Mouse (Mus musculus): ENCODE measurements around the gene Brip1. TPM values are rescaled to one million over a fixed set of nuclear protein-coding genes. Genes with fewer than 3 reads are reported as not detected.

The Brip1 gene
- polyA plus RNA-seq, 1 experiment from 2014 or later = 6.2 TPM

DNA sequence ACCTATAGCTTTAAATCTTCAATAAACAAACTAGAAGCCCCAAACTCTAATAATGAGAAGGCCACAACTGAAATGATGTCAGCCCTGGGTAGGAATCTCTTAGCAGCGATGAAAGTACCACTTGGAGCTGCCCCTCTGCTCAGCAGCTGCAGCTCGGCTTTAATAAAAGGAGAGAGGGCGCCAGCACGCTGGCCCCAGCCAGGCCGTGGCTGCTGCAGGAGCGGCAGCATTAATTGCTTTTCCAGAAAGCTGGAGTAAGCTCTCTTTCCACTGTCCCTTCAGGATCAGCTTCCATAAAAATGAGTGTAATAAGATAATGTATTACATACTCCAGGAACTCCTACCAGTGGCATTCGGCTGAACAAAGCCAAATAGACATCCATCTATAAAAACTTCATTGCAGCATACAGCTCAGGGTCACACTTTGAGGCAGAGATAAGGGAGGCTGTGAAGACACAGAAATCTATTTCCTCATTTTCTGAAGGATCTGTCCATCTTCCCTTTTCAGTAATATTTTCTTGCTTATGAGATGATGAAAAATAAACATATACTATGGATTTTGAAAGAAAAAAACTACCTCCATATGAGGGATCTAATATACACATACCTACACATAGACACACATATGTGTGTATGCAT lies 174.3 kb downstream of the Brip1 start:
- WGBS = 15% methylated on average over 7 of the region's 7 CpGs
- no peak overlapping the region for H3K4me2 ChIP-seq (ENCODE audit: low read length)
- H3K9ac ChIP-seq (ENCODE audit: low read length) = no peak overlapping the region
- H3K9me3 ChIP-seq (ENCODE audit: control insufficient read depth, low read length) = no peaks in the 10 kb centered on the region
- H3K27me3 ChIP-seq (ENCODE audit: control insufficient read depth, insufficient read depth, low read length) = no peaks in the 10 kb centered on the region
- H3K4me3 ChIP-seq (ENCODE audit: control insufficient read depth in 1 of 2, insufficient read depth in 1 of 2, low read depth in 1 of 2, low read length in 2 of 2) = no peak overlapping the region
- H3K27ac ChIP-seq (replicated peaks in 1 of 2; ENCODE audit: control insufficient read depth in 1 of 2, insufficient read depth in 1 of 2, low read depth in 2 of 2, low read length in 2 of 2) = no peak overlapping the region
- no peaks in the 10 kb centered on the region for H3K36me3 ChIP-seq (ENCODE audit: control insufficient read depth, insufficient read depth, low read length)
- no peak for ATAC-seq (ENCODE audit: insufficient number of reproducible peaks, insufficient read depth, low FRiP score, low read depth)
- 0 out of 4 replicates have a peak, but pooled peaks cover 0 to 3% of the 10 kb centered on the region in 2 experiments for H3K4me1 ChIP-seq (ENCODE audit: control insufficient read depth in 2 of 2, insufficient read depth in 2 of 2, low read length in 2 of 2)

DNA sequence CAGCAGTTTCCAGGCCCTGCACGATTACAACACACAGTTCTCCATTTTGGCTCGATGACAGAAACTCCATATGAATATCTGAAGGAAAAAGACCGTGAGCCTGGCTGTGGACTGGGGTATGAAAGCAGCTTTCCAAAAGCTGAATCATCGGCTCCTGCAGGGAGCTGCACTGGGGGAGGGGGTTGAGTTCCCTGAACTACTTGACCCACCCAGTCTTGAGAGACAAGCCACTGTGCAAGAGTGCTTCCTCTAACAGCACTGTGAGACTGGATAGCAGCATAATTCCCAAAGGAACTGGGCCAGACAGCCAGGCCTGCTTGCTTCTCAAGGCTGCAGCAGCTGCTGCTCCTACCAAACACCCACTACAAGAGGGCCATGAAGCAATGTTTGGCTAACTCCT lies 178.6 kb downstream of the Brip1 start:
- Histone ChIP-seq H3K36me3 (ENCODE audit: control insufficient read depth, insufficient read depth, low read length) (no peaks in the 10 kb centered on the region), H3K9ac (ENCODE audit: low read length) (no peak overlapping the region), H3K4me1 (ENCODE audit: control insufficient read depth in 2 of 2, insufficient read depth in 2 of 2, low read length in 2 of 2) (0 out of 4 replicates have a peak, but pooled peaks cover 0 to 3% of the 10 kb centered on the region in 2 experiments), H3K4me2 (ENCODE audit: low read length) (no peak overlapping the region), H3K27me3 (ENCODE audit: control insufficient read depth, insufficient read depth, low read length) (no peaks in the 10 kb centered on the region), H3K4me3 (ENCODE audit: control insufficient read depth in 1 of 2, insufficient read depth in 1 of 2, low read depth in 1 of 2, low read length in 2 of 2) (no peak overlapping the region), H3K9me3 (ENCODE audit: control insufficient read depth, low read length) (no peaks in the 10 kb centered on the region), H3K27ac (replicated peaks in 1 of 2; ENCODE audit: control insufficient read depth in 1 of 2, insufficient read depth in 1 of 2, low read depth in 2 of 2, low read length in 2 of 2) (no peak overlapping the region)
- ATAC-seq (ENCODE audit: insufficient number of reproducible peaks, insufficient read depth, low FRiP score, low read depth) = peak; percentile 59; the same call in 1 of the 2 replicates
- 48% methylated on average over 4 of the region's 4 CpGs for WGBS

DNA sequence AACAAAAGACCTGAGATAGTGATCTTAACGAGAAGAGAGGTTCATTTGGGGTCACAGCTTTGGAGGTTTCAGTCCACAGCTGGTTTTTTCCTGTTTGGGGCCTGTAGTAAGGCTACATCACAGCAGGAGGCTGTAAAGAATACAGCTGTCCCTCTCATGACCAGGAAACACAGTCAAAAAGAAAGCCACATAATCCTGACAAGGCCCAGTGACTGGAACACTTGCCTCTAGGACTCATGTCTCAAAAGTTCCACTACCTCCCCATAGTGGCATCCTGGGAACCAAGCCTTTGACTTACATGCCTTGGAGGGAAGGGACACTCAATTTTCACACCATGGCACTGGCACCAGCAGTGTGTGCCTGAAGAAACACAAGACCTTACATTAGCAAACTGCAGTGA lies 181.0 kb downstream of the Brip1 start:
- H3K4me1 ChIP-seq (ENCODE audit: control insufficient read depth in 2 of 2, insufficient read depth in 2 of 2, low read length in 2 of 2) = 0 out of 4 replicates have a peak, but pooled peaks cover 0 to 3% of the 10 kb centered on the region in 2 experiments
- no peak overlapping the region for H3K27ac ChIP-seq (replicated peaks in 1 of 2; ENCODE audit: control insufficient read depth in 1 of 2, insufficient read depth in 1 of 2, low read depth in 2 of 2, low read length in 2 of 2)
- H3K9ac ChIP-seq (ENCODE audit: low read length) = no peak overlapping the region
- H3K36me3 ChIP-seq (ENCODE audit: control insufficient read depth, insufficient read depth, low read length) = no peaks in the 10 kb centered on the region
- WGBS = 39% methylated on average over 1 of the region's 1 CpGs
- H3K4me2 ChIP-seq (ENCODE audit: low read length) = no peak overlapping the region
- ATAC-seq (ENCODE audit: insufficient number of reproducible peaks, insufficient read depth, low FRiP score, low read depth) = no peak
- H3K9me3 ChIP-seq (ENCODE audit: control insufficient read depth, low read length) = no peaks in the 10 kb centered on the region
- H3K4me3 ChIP-seq (ENCODE audit: control insufficient read depth in 1 of 2, insufficient read depth in 1 of 2, low read depth in 1 of 2, low read length in 2 of 2) = no peak overlapping the region
- H3K27me3 ChIP-seq (ENCODE audit: control insufficient read depth, insufficient read depth, low read length) = no peaks in the 10 kb centered on the region

DNA sequence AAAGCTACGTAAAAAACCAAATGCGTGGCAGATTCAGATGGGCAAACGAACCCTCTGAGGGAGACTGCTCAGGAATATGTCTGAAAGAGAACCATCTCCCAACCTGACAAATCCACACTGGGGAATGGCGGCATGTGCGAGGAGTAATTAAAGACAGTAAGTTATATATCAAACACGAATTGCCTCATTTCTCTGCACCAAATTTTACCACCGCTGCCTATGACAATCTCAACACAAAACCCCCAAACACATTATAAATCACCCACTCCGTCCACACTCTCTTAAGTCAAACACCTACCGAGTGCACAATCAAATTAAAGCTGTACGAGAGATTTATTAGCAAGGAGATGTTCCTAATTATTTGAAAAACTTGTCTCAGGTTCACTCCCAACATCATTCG lies 184.8 kb downstream of the Brip1 start:
- H3K4me2 ChIP-seq (ENCODE audit: low read length) = no peak overlapping the region
- WGBS = 84% methylated on average over 11 of the region's 11 CpGs
- no peak overlapping the region for H3K4me3 ChIP-seq (ENCODE audit: control insufficient read depth in 1 of 2, insufficient read depth in 1 of 2, low read depth in 1 of 2, low read length in 2 of 2)
- H3K36me3 ChIP-seq (ENCODE audit: control insufficient read depth, insufficient read depth, low read length) = no peaks in the 10 kb centered on the region
- no peaks in the 10 kb centered on the region for H3K27me3 ChIP-seq (ENCODE audit: control insufficient read depth, insufficient read depth, low read length)
- no peaks in the 10 kb centered on the region for H3K9me3 ChIP-seq (ENCODE audit: control insufficient read depth, low read length)
- no peak overlapping the region for H3K27ac ChIP-seq (replicated peaks in 1 of 2; ENCODE audit: control insufficient read depth in 1 of 2, insufficient read depth in 1 of 2, low read depth in 2 of 2, low read length in 2 of 2)
- no peak overlapping the region for H3K9ac ChIP-seq (ENCODE audit: low read length)
- H3K4me1 ChIP-seq (ENCODE audit: control insufficient read depth in 2 of 2, insufficient read depth in 2 of 2, low read length in 2 of 2) = no peaks in the 10 kb centered on the region
- no peak for ATAC-seq (ENCODE audit: insufficient number of reproducible peaks, insufficient read depth, low FRiP score, low read depth)

DNA sequence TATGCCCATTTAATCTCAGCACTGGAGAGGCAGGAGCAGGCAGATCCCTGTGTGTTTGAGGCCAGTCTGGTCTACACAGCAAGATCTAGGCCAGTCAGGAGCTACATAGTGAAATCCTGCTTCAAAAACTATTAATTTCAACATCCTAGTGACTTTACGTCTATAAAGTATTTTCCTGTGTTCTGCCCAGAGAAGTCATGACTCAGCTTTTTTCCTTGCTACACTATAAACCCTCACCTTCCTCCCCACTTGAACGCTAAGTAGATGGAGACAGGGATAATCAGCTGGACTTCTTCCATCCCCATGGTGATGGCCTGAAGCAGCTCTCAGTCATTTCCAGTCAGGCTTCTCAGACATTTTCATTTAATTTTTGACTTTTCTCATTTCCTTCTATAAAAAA lies 187.9 kb downstream of the Brip1 start:
- WGBS = 70% methylated on average over 2 of the region's 2 CpGs
- ATAC-seq (ENCODE audit: insufficient number of reproducible peaks, insufficient read depth, low FRiP score, low read depth) = no peak
- Histone ChIP-seq H3K27me3 (ENCODE audit: control insufficient read depth, insufficient read depth, low read length) (no peaks in the 10 kb centered on the region), H3K27ac (replicated peaks in 1 of 2; ENCODE audit: control insufficient read depth in 1 of 2, insufficient read depth in 1 of 2, low read depth in 2 of 2, low read length in 2 of 2) (no peak overlapping the region), H3K9ac (ENCODE audit: low read length) (no peak overlapping the region), H3K4me3 (ENCODE audit: control insufficient read depth in 1 of 2, insufficient read depth in 1 of 2, low read depth in 1 of 2, low read length in 2 of 2) (no peak overlapping the region), H3K4me2 (ENCODE audit: low read length) (no peak overlapping the region), H3K36me3 (ENCODE audit: control insufficient read depth, insufficient read depth, low read length) (no peaks in the 10 kb centered on the region), H3K4me1 (ENCODE audit: control insufficient read depth in 2 of 2, insufficient read depth in 2 of 2, low read length in 2 of 2) (no peaks in the 10 kb centered on the region), H3K9me3 (ENCODE audit: control insufficient read depth, low read length) (no peaks in the 10 kb centered on the region)

DNA sequence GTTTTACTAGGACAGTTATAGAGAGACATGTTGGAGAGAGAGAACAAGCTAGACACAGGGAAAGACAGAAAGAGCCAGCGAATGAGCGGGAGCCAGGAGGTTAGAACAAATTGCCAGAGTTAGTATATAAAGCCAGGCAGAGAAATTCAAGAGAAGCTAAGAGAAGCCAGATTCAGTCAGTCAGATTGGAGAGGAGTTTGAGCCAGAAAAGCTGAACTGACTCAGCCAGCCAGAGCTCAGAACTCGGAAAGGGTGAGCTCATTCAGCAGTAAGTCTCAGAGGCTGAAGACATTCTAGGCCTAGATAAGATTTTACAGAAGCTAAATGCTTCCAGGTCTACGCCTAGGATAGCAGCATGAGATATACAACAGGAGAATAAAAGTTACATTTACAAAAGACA lies 190.5 kb downstream of the Brip1 start:
- Histone ChIP-seq H3K4me2 (ENCODE audit: low read length) (no peak overlapping the region), H3K4me1 (ENCODE audit: control insufficient read depth in 2 of 2, insufficient read depth in 2 of 2, low read length in 2 of 2) (no peaks in the 10 kb centered on the region), H3K36me3 (ENCODE audit: control insufficient read depth, insufficient read depth, low read length) (no peaks in the 10 kb centered on the region), H3K9ac (ENCODE audit: low read length) (no peak overlapping the region), H3K27me3 (ENCODE audit: control insufficient read depth, insufficient read depth, low read length) (no peaks in the 10 kb centered on the region), H3K4me3 (ENCODE audit: control insufficient read depth in 1 of 2, insufficient read depth in 1 of 2, low read depth in 1 of 2, low read length in 2 of 2) (no peak overlapping the region), H3K9me3 (ENCODE audit: control insufficient read depth, low read length) (no peaks in the 10 kb centered on the region), H3K27ac (replicated peaks in 1 of 2; ENCODE audit: control insufficient read depth in 1 of 2, insufficient read depth in 1 of 2, low read depth in 2 of 2, low read length in 2 of 2) (no peak overlapping the region)
- WGBS = 78% methylated on average over 4 of the region's 4 CpGs
- no peak for ATAC-seq (ENCODE audit: insufficient number of reproducible peaks, insufficient read depth, low FRiP score, low read depth)

DNA sequence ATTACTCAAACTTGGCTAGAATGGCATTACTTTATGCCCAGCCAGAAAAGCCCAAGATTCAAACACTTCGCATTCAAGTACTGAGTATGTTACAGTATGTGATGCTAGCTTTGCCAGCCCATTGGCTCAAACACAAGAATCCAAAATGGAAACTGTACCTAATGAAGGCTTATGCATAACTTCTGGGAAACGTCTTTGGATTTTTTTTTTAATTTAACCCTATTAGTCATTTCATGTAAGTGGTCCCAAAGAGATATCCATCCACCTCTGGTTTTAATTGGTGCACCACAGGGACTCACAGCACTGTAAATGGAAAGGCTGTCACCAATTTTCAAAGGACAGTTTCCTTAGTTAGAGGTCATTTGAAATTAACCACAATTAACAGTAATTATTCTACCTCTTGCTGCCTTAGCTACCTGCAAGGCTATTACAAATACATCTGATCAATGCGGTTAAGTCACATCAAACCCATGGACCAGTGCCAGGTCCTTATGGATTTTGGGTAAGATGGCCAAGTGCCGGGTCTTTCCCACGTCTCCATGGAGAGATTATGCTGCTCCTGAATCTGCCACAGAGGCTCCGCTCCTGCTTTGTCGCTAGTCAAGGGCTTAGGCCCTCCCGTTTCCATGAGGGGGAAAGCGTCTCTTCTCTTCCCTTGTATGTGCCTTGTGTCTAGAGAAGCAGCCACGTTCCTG lies 192.6 kb downstream of the Brip1 start:
- H3K4me3 ChIP-seq (ENCODE audit: control insufficient read depth in 1 of 2, insufficient read depth in 1 of 2, low read depth in 1 of 2, low read length in 2 of 2) = no peak overlapping the region
- ATAC-seq (ENCODE audit: insufficient number of reproducible peaks, insufficient read depth, low FRiP score, low read depth) = no peak
- H3K9ac ChIP-seq (ENCODE audit: low read length) = no peak overlapping the region
- 74% methylated on average over 10 of the region's 10 CpGs for WGBS
- H3K36me3 ChIP-seq (ENCODE audit: control insufficient read depth, insufficient read depth, low read length) = no peaks in the 10 kb centered on the region
- no peaks in the 10 kb centered on the region for H3K9me3 ChIP-seq (ENCODE audit: control insufficient read depth, low read length)
- no peaks in the 10 kb centered on the region for H3K27me3 ChIP-seq (ENCODE audit: control insufficient read depth, insufficient read depth, low read length)
- no peak overlapping the region for H3K4me2 ChIP-seq (ENCODE audit: low read length)
- H3K27ac ChIP-seq (replicated peaks in 1 of 2; ENCODE audit: control insufficient read depth in 1 of 2, insufficient read depth in 1 of 2, low read depth in 2 of 2, low read length in 2 of 2) = no peak overlapping the region
- H3K4me1 ChIP-seq (ENCODE audit: control insufficient read depth in 2 of 2, insufficient read depth in 2 of 2, low read length in 2 of 2) = no peaks in the 10 kb centered on the region

Data from heart, embryonic 14.5 days (tissue).